Mouse (Mus musculus): ENCODE measurements at regions not wholly inside any gene's neighbourhood (a gene's known extent, or its start where the extent isn't known, plus 50 kb on each side); places are given as distances from the start of the nearest gene placed in this dataset.

- no peak for DNase-seq (ENCODE audit: low read depth)
Measured at GRCm38 (mm10) chr15:43784171-43784570, 3650.0 kb downstream of the 9330182O14Rik start.

GRCm38 (mm10) chr15:43803342-43803741 is 3669.2 kb downstream of the 9330182O14Rik start:
- no peak for DNase-seq (ENCODE audit: low read depth)

All from induced T-regulatory cell, adult 2 months (primary cell).